Mouse (Mus musculus) cerebellum, adult 2 months (tissue): ENCODE results near the gene Nudt17.

Source experiments
- CTCF ChIP-seq: fragments of 200-500 bp; IDR thresholded peaks from 2 replicates; pipeline ENCODE4 v1.5.1; 2011; ENCODE audit warnings: low read depth, mild to moderate bottlenecking, control low read depth, low read length, moderate library complexity, borderline replicate concordance; ENCODE audit not compliant: insufficient read depth
- POLR2A ChIP-seq: fragments of 200-500 bp; IDR thresholded peaks from 2 replicates; pipeline ENCODE4 v1.6.1; 2011; ENCODE audit warnings: low read length, control low read depth, borderline replicate concordance; ENCODE audit not compliant: insufficient read depth

GRCm38 (mm10) chr3:96719173-96719572 is 10.8 kb upstream of the Nudt17 start:
- peak; percentile 77 for TF ChIP-seq CTCF
- peak; percentile 59; the same call in 1 of the 2 replicates for TF ChIP-seq POLR2A
